Mouse (Mus musculus): ENCODE measurements at regions not wholly inside any gene's neighbourhood (a gene's known extent, or its start where the extent isn't known, plus 50 kb on each side); places are given as distances from the start of the nearest gene placed in this dataset.

DNA sequence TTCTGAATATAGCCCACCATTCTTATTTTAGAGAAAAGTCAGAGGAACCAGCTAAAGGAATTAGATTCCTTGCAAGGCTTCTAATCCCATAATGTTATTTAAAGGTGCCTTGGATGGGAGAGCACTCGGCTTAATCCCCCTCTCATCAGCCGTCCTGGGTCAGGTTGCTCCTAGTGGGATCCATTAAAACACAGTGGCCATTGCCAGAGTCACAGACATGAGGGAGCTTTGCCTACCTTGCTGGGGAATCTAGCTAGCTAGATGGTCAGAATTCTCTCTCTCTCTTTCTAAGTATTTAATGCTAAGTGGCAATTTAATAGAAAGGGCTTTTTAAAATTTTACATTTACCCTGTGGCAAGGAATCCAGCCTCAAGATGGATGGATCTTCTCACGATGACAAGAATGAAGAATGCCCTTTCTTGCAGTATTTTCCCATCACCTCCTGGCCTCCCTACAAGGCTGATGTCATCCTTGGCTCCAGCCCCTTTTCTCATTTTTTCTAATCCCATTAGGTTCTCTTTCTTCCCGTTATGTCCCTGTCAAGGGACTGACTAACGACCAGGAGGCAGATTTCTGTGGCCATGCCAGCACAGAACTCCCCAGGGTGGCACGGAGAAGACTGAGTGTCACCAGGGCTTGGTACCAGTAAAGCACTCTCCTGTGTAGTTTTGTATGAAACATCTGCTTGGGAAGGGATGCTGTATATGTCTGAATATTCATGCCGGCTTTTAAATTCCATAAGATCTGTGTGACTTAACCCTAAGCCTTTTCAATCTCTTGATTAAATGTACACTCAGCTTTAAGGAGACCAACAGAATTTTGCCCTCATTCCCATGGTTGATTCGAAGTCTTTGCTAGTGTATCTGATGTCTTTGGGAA lies 124.0 kb upstream of the Ubash3b start:
- TF ChIP-seq CTCF (IDR thresholded peaks at IDR 0.05; ENCODE audit: borderline replicate concordance, control insufficient read depth, extremely low read depth, insufficient read depth, low read length, poor library complexity) = no peak
- TF ChIP-seq POLR2A (IDR thresholded peaks at IDR 0.05; ENCODE audit: control insufficient read depth, extremely low read depth, insufficient read depth, low read length, poor library complexity) = no peak
